Mouse (Mus musculus): Measurements from ENCODE around the gene Pcdh7.
A peak's percentile ranks its signal among the peaks of the same experiment; 100 is the strongest.

The Pcdh7 gene

GRCm38 (mm10) chr5:57797951-57798670 lies 80.3 kb downstream of the Pcdh7 start:
- DNase-seq (ENCODE audit: low spot score) = no peak

GRCm38 (mm10) chr5:57803108-57803507 lies 85.3 kb downstream of the Pcdh7 start:
- no peak for DNase-seq (ENCODE audit: low spot score)

GRCm38 (mm10) chr5:57803890-57804289 lies 86.1 kb downstream of the Pcdh7 start:
- DNase-seq (ENCODE audit: low spot score) = no peak

GRCm38 (mm10) chr5:57807350-57807749 lies 89.6 kb downstream of the Pcdh7 start:
- no peak for DNase-seq (ENCODE audit: low spot score)

GRCm38 (mm10) chr5:57810641-57811040 lies 92.9 kb downstream of the Pcdh7 start:
- DNase-seq (ENCODE audit: low spot score) = no peak

- no peak for DNase-seq (ENCODE audit: low spot score)
Measured at GRCm38 (mm10) chr5:57815964-57816589, 98.3 kb downstream of the Pcdh7 start.

- no peak for DNase-seq (ENCODE audit: low spot score)
Measured at GRCm38 (mm10) chr5:57819788-57820187, 102.0 kb downstream of the Pcdh7 start.

GRCm38 (mm10) chr5:57821099-57821498 lies 103.3 kb downstream of the Pcdh7 start:
- DNase-seq (ENCODE audit: low spot score) = no peak

- no peak for DNase-seq (ENCODE audit: low spot score)
Measured at GRCm38 (mm10) chr5:57828437-57828836, 110.7 kb downstream of the Pcdh7 start.

- DNase-seq (ENCODE audit: low spot score) = no peak
Measured at GRCm38 (mm10) chr5:57837150-57837549, 119.4 kb downstream of the Pcdh7 start.

- DNase-seq (ENCODE audit: low spot score) = no peak
Measured at GRCm38 (mm10) chr5:57841357-57842119, 123.8 kb downstream of the Pcdh7 start.

GRCm38 (mm10) chr5:57847500-57847899 lies 129.7 kb downstream of the Pcdh7 start:
- DNase-seq (ENCODE audit: low spot score) = peak; percentile 38

GRCm38 (mm10) chr5:57850111-57850510 lies 132.3 kb downstream of the Pcdh7 start:
- no peak for DNase-seq (ENCODE audit: low spot score)

- no peak for DNase-seq (ENCODE audit: low spot score)
Measured at GRCm38 (mm10) chr5:57857316-57857715, 139.5 kb downstream of the Pcdh7 start.

GRCm38 (mm10) chr5:57864254-57864653 lies 146.5 kb downstream of the Pcdh7 start:
- no peak for DNase-seq (ENCODE audit: low spot score)

GRCm38 (mm10) chr5:57865256-57865655 lies 147.5 kb downstream of the Pcdh7 start:
- no peak for DNase-seq (ENCODE audit: low spot score)

GRCm38 (mm10) chr5:57866097-57866496 lies 148.3 kb downstream of the Pcdh7 start:
- DNase-seq (ENCODE audit: low spot score) = no peak

- no peak for DNase-seq (ENCODE audit: low spot score)
Measured at GRCm38 (mm10) chr5:57867906-57868305, 150.1 kb downstream of the Pcdh7 start.

- DNase-seq (ENCODE audit: low spot score) = peak; percentile 6
Measured at GRCm38 (mm10) chr5:57868702-57869101, 150.9 kb downstream of the Pcdh7 start.

GRCm38 (mm10) chr5:57870727-57871126 lies 153.0 kb downstream of the Pcdh7 start:
- DNase-seq (ENCODE audit: low spot score) = no peak

- DNase-seq (ENCODE audit: low spot score) = no peak
Measured at GRCm38 (mm10) chr5:57884982-57885381, 167.2 kb downstream of the Pcdh7 start.

GRCm38 (mm10) chr5:57899018-57899614 lies 181.3 kb downstream of the Pcdh7 start:
- no peak for DNase-seq (ENCODE audit: low spot score)

- DNase-seq (ENCODE audit: low spot score) = no peak
Measured at GRCm38 (mm10) chr5:57907218-57907617, 189.5 kb downstream of the Pcdh7 start.

Measured in yolk sac, embryonic 10.5 days (tissue).